Mouse (Mus musculus): ENCODE data around the gene Eefsec. TPM values are rescaled to one million over a fixed set of nuclear protein-coding genes. Genes with fewer than 3 reads are reported as not detected.
A peak's percentile ranks its signal among the peaks of the same experiment; 100 is the strongest.

The Eefsec gene
- polyA plus RNA-seq, 1 experiment from 2014 or later, result 37.4 TPM

GRCm38 (mm10) chr6:88292274-88292909, 153.9 kb downstream of the Eefsec start:
- 77% methylated on average over 4 of the region's 4 CpGs for WGBS
- H3K4me1 ChIP-seq, result no peaks in the 10 kb centered on the region
- H3K27me3 ChIP-seq, result no peaks in the 10 kb centered on the region
- no peak overlapping the region for H3K4me2 ChIP-seq (replicated peaks)
- no peak overlapping the region for H3K4me3 ChIP-seq (replicated peaks)
- no peak for ATAC-seq (ENCODE audit: insufficient number of reproducible peaks, low FRiP score, low TSS enrichment, low read depth)
- H3K9ac ChIP-seq, result no peak overlapping the region
- no peak overlapping the region for H3K27ac ChIP-seq (replicated peaks)
- H3K36me3 ChIP-seq, result peaks cover under 1% of the 10 kb centered on the region; the same call in 1 of the 2 replicates
- no peaks in the 10 kb centered on the region for H3K9me3 ChIP-seq (replicated peaks)

DNA sequence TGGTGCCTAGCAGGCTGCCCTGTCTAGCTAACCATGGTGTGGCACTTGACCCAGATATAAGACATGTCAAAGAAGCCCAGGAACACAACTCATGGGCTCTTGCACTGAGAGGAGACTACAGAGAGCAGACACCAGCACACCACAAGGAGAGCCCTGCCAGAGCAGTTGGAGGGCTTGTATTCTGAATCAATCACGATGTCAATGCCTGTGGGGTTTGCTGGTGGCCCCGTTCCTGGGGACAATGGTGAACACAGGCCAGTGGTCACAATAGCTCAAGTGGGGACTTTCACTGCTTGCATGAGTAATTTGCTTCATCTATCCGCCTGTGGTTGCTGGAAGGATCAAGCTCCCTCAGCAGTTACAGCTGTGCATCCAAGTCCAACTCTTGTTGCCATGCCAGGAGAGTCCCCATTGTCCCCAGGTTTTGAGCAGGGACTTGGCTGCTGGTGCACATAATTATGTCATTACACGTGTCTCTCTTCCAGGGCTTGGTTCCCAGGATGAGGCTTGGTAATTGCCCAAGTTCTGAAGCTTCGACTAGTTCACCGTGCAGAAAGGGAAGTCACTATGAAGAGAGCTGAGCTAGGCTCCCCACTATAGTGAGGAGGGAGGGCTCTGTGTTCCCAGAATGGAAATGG, 156.1 kb downstream of the Eefsec start:
- Histone ChIP-seq H3K36me3 (no peaks in the 10 kb centered on the region), H3K27ac (replicated peaks) (no peak overlapping the region), H3K4me3 (replicated peaks) (no peak overlapping the region), H3K9ac (no peak overlapping the region), H3K9me3 (replicated peaks) (no peaks in the 10 kb centered on the region), H3K4me1 (no peaks in the 10 kb centered on the region), H3K27me3 (no peaks in the 10 kb centered on the region), H3K4me2 (replicated peaks) (no peak overlapping the region)
- 75% methylated on average over 6 of the region's 6 CpGs for WGBS
- ATAC-seq (ENCODE audit: insufficient number of reproducible peaks, low FRiP score, low TSS enrichment, low read depth), result peak; percentile 75

- WGBS, result 78% methylated on average over 2 of the region's 2 CpGs
- Histone ChIP-seq H3K36me3 (no peaks in the 10 kb centered on the region; the same call in 1 of the 2 replicates), H3K4me2 (replicated peaks) (no peak overlapping the region), H3K9ac (no peak overlapping the region), H3K4me1 (no peaks in the 10 kb centered on the region), H3K27ac (replicated peaks) (no peak overlapping the region), H3K9me3 (replicated peaks) (no peaks in the 10 kb centered on the region), H3K4me3 (replicated peaks) (no peak overlapping the region), H3K27me3 (no peaks in the 10 kb centered on the region)
- ATAC-seq (ENCODE audit: insufficient number of reproducible peaks, low FRiP score, low TSS enrichment, low read depth), result no peak
Observed at GRCm38 (mm10) chr6:88278141-88278540, 168.2 kb downstream of the Eefsec start.

- Histone ChIP-seq H3K27me3 (no peaks in the 10 kb centered on the region), H3K4me3 (replicated peaks) (no peak overlapping the region), H3K4me2 (replicated peaks) (no peak overlapping the region), H3K4me1 (no peaks in the 10 kb centered on the region), H3K9me3 (replicated peaks) (no peaks in the 10 kb centered on the region), H3K9ac (no peak overlapping the region), H3K27ac (replicated peaks) (no peak overlapping the region), H3K36me3 (no peaks in the 10 kb centered on the region; the same call in 1 of the 2 replicates)
- 88% methylated on average over 4 of the region's 4 CpGs for WGBS
- ATAC-seq (ENCODE audit: insufficient number of reproducible peaks, low FRiP score, low TSS enrichment, low read depth), result no peak
Observed at GRCm38 (mm10) chr6:88277242-88277641, 169.1 kb downstream of the Eefsec start.

DNA sequence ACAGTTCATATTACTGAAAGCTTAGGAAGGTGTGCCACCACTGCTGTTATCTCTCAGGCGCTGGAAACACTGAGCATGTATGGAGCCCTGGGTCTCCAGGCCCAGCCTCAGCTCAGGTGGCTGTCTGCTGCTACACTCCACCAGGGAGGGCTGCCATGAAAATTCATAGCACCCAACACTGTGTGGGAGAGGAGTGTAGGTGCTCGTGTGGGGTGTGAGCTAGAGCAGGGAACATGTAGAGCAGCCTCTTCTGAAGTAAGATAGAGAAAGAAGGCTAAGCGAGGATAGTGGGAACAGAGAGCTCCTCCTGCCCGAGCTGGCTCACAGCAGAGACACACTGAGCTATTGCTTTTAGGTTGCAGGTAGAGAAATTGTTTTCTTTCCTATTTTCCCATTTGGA, 170.1 kb downstream of the Eefsec start:
- no peak overlapping the region for H3K9ac ChIP-seq
- H3K27ac ChIP-seq (replicated peaks), result no peak overlapping the region
- H3K9me3 ChIP-seq (replicated peaks), result no peaks in the 10 kb centered on the region
- H3K36me3 ChIP-seq, result peaks cover 3% of the 10 kb centered on the region; the same call in 1 of the 2 replicates
- H3K4me1 ChIP-seq, result no peaks in the 10 kb centered on the region
- H3K4me2 ChIP-seq (replicated peaks), result no peak overlapping the region
- H3K4me3 ChIP-seq (replicated peaks), result no peak overlapping the region
- WGBS, result 85% methylated on average over 4 of the region's 4 CpGs
- ATAC-seq (ENCODE audit: insufficient number of reproducible peaks, low FRiP score, low TSS enrichment, low read depth), result no peak
- no peaks in the 10 kb centered on the region for H3K27me3 ChIP-seq

DNA sequence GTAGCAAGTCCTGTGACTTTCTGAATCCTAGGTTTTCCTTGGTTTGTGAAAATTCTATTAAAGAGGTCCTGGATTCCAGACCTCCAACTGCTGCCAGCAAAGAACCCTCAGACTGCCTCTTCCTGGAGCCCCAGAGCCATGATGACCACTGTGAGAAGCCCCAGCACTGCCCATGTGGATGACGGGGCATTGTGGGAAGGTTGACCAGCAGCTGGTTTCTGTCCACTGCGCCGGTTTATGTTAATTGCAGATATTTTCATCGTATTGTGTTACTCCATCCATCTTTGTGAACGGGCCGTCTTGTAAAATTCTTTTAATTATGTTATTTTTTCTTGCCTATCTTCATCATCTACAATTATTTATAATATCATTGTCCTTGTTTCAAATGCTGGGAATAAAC, 171.7 kb downstream of the Eefsec start:
- 83% methylated on average over 6 of the region's 6 CpGs for WGBS
- H3K27ac ChIP-seq (replicated peaks), result no peak overlapping the region
- no peak overlapping the region for H3K9ac ChIP-seq
- peaks cover 3% of the 10 kb centered on the region; the same call in 1 of the 2 replicates for H3K36me3 ChIP-seq
- H3K4me3 ChIP-seq (replicated peaks), result no peak overlapping the region
- no peaks in the 10 kb centered on the region for H3K9me3 ChIP-seq (replicated peaks)
- no peaks in the 10 kb centered on the region for H3K4me1 ChIP-seq
- H3K4me2 ChIP-seq (replicated peaks), result no peak overlapping the region
- ATAC-seq (ENCODE audit: insufficient number of reproducible peaks, low FRiP score, low TSS enrichment, low read depth), result no peak
- no peaks in the 10 kb centered on the region for H3K27me3 ChIP-seq

- no peaks in the 10 kb centered on the region for H3K4me1 ChIP-seq
- no peaks in the 10 kb centered on the region for H3K9me3 ChIP-seq (replicated peaks)
- H3K9ac ChIP-seq, result no peak overlapping the region
- H3K27me3 ChIP-seq, result no peaks in the 10 kb centered on the region
- no peak overlapping the region for H3K4me2 ChIP-seq (replicated peaks)
- no peak overlapping the region for H3K27ac ChIP-seq (replicated peaks)
- H3K4me3 ChIP-seq (replicated peaks), result no peak overlapping the region
- no peak for ATAC-seq (ENCODE audit: insufficient number of reproducible peaks, low FRiP score, low TSS enrichment, low read depth)
- peaks cover 3% of the 10 kb centered on the region; the same call in 1 of the 2 replicates for H3K36me3 ChIP-seq
- WGBS, result 84% methylated on average over 2 of the region's 2 CpGs
Observed at GRCm38 (mm10) chr6:88267970-88268369, 178.4 kb downstream of the Eefsec start.

DNA sequence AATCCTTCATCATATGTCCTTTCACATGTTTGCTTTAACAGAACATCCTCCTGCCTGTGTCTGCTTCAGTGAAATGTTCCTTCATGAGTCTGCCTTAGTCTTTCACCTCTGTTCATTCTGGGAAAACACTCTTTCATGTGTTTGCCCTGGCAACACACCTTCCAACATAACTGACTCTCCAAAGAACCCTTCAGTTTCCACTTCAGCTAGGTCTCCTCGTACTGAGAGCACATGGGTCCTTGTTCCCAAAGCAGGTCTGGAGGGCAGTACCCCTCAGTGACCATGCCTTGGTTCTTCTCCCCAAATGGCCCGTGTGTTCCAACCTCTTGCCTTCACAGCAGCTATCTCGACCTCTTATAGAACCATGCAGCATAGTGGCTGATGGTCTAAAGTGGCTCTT, 179.3 kb downstream of the Eefsec start:
- H3K9ac ChIP-seq, result no peak overlapping the region
- ATAC-seq (ENCODE audit: insufficient number of reproducible peaks, low FRiP score, low TSS enrichment, low read depth), result no peak
- H3K4me2 ChIP-seq (replicated peaks), result no peak overlapping the region
- WGBS, result 87% methylated on average over 3 of the region's 3 CpGs
- H3K4me1 ChIP-seq, result no peaks in the 10 kb centered on the region
- H3K27me3 ChIP-seq, result no peaks in the 10 kb centered on the region
- no peak overlapping the region for H3K4me3 ChIP-seq (replicated peaks)
- peaks cover 3% of the 10 kb centered on the region; the same call in 1 of the 2 replicates for H3K36me3 ChIP-seq
- H3K9me3 ChIP-seq (replicated peaks), result no peaks in the 10 kb centered on the region
- H3K27ac ChIP-seq (replicated peaks), result no peak overlapping the region

DNA sequence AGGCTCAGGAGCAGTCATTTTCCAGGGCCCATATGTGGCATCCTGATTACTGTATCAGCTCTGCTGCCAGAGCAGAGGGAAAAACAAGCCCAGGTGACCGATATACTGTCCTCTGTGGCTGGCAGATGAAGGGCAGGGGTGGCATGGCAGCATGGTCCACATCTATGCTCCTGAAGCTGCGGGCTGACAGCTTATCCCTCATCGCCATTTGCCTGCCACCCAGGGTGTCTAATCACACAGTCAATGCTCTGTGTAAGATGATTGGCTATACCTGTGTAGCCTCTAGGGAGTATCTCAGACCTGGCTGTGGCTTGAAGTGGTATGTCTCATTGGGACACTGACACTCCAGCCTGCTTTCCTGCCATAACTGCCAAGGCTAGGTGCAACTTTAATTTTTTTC, 180.3 kb downstream of the Eefsec start:
- H3K9ac ChIP-seq, result no peak overlapping the region
- no peak overlapping the region for H3K4me2 ChIP-seq (replicated peaks)
- no peaks in the 10 kb centered on the region for H3K36me3 ChIP-seq
- WGBS, result 80% methylated on average over 3 of the region's 3 CpGs
- H3K9me3 ChIP-seq (replicated peaks), result no peaks in the 10 kb centered on the region
- no peak overlapping the region for H3K27ac ChIP-seq (replicated peaks)
- H3K4me1 ChIP-seq, result no peaks in the 10 kb centered on the region
- no peak overlapping the region for H3K4me3 ChIP-seq (replicated peaks)
- ATAC-seq (ENCODE audit: insufficient number of reproducible peaks, low FRiP score, low TSS enrichment, low read depth), result no peak
- no peaks in the 10 kb centered on the region for H3K27me3 ChIP-seq

DNA sequence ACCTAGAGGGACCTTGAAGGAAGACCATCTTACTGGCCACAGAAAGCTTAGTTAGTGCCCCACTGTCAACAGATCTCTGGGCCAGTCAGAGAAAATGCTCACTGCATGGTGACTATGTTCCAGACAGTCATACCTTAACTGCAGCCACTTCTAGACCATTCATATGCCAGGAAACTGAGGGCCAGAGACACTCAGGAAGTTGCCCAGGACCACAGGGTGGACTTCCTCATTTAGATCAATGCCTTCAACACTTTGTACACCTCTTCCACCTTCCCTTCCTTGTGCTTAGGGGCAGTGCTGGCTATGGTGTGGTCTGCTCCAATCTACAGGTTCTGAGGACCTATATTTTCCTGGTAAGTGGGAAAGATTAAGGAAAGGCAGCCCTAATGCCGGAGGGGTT, 181.0 kb downstream of the Eefsec start:
- no peak overlapping the region for H3K9ac ChIP-seq
- no peaks in the 10 kb centered on the region for H3K27me3 ChIP-seq
- 86% methylated on average over 1 of the region's 1 CpGs for WGBS
- no peaks in the 10 kb centered on the region for H3K9me3 ChIP-seq (replicated peaks)
- no peaks in the 10 kb centered on the region for H3K36me3 ChIP-seq
- ATAC-seq (ENCODE audit: insufficient number of reproducible peaks, low FRiP score, low TSS enrichment, low read depth), result no peak
- H3K4me1 ChIP-seq, result no peaks in the 10 kb centered on the region
- no peak overlapping the region for H3K27ac ChIP-seq (replicated peaks)
- no peak overlapping the region for H3K4me2 ChIP-seq (replicated peaks)
- no peak overlapping the region for H3K4me3 ChIP-seq (replicated peaks)

- 65% methylated on average over 9 of the region's 9 CpGs for WGBS
- Histone ChIP-seq H3K9ac (peak overlapping the region; percentile 6; the same call in 1 of the 2 replicates), H3K4me2 (replicated peaks) (no peak overlapping the region), H3K36me3 (peaks cover 6% of the 10 kb centered on the region; the same call in 1 of the 2 replicates), H3K27ac (replicated peaks) (no peak overlapping the region), H3K4me1 (no peaks in the 10 kb centered on the region), H3K4me3 (replicated peaks) (no peak overlapping the region), H3K27me3 (no peaks in the 10 kb centered on the region), H3K9me3 (replicated peaks) (no peaks in the 10 kb centered on the region)
- ATAC-seq (ENCODE audit: insufficient number of reproducible peaks, low FRiP score, low TSS enrichment, low read depth), result no peak
Observed at GRCm38 (mm10) chr6:88262160-88262559, 184.2 kb downstream of the Eefsec start.

GRCm38 (mm10) chr6:88260645-88261044, 185.7 kb downstream of the Eefsec start:
- no peak overlapping the region for H3K4me2 ChIP-seq (replicated peaks)
- H3K36me3 ChIP-seq, result peaks cover 6% of the 10 kb centered on the region; the same call in 1 of the 2 replicates
- 85% methylated on average over 3 of the region's 3 CpGs for WGBS
- H3K27me3 ChIP-seq, result no peaks in the 10 kb centered on the region
- H3K9ac ChIP-seq, result no peak overlapping the region
- ATAC-seq (ENCODE audit: insufficient number of reproducible peaks, low FRiP score, low TSS enrichment, low read depth), result no peak
- no peak overlapping the region for H3K4me3 ChIP-seq (replicated peaks)
- H3K9me3 ChIP-seq (replicated peaks), result no peaks in the 10 kb centered on the region
- no peak overlapping the region for H3K27ac ChIP-seq (replicated peaks)
- no peaks in the 10 kb centered on the region for H3K4me1 ChIP-seq
